Mouse (Mus musculus) neural tube, embryonic 13.5 days (tissue): ENCODE results near the gene Zfp638. TPM values are rescaled to one million over a fixed set of nuclear protein-coding genes. Genes with fewer than 3 reads are reported as not detected.
"Not testable (repeated sequence)": the region's sequence is repeated elsewhere in the genome, so short reads cannot be mapped to it uniquely, and the experiment has no call there.

Experiments used
- ATAC-seq: fragments of 200-750 bp; cut with Nextera tagmentation; 2 replicates; pipeline ENCODE4 v1.8.0; 2017; ENCODE audit warnings: low read depth, mild to moderate bottlenecking, moderate TSS enrichment, moderate library complexity
- H3K27ac ChIP-seq: fragments of 300-500 bp; sonication (generic); replicated peaks from 2 replicates; pipeline ENCODE4 v1.5.1; 2015; ENCODE audit warnings: moderate library complexity, mild to moderate bottlenecking, inconsistent platforms
- H3K27me3 ChIP-seq: fragments of 300-500 bp; sonication (generic); 2 replicates; pipeline ENCODE4 v1.6.1; 2015; ENCODE audit warnings: mild to moderate bottlenecking, inconsistent platforms
- H3K36me3 ChIP-seq: fragments of 300-500 bp; sonication (generic); 2 replicates; pipeline ENCODE4 v1.6.1; 2015; ENCODE audit warnings: mild to moderate bottlenecking, inconsistent platforms
- H3K4me1 ChIP-seq: fragments of 300-500 bp; sonication (generic); replicated peaks from 2 replicates; pipeline ENCODE4 v1.6.1; 2015; ENCODE audit warnings: inconsistent platforms
- H3K4me2 ChIP-seq: fragments of 300-500 bp; sonication (generic); 2 replicates; pipeline ENCODE4 v1.6.1; 2015; ENCODE audit warnings: inconsistent platforms, mild to moderate bottlenecking, moderate library complexity
- H3K4me3 ChIP-seq: fragments of 300-500 bp; sonication (generic); 2 replicates; pipeline ENCODE4 v1.5.1; 2015; ENCODE audit warnings: mild to moderate bottlenecking, inconsistent platforms
- H3K9ac ChIP-seq: fragments of 300-500 bp; sonication (generic); 2 replicates; pipeline ENCODE4 v1.6.1; 2015; ENCODE audit warnings: moderate library complexity, mild to moderate bottlenecking, inconsistent platforms
- H3K9me3 ChIP-seq: fragments of 300-500 bp; sonication (generic); 2 replicates; pipeline ENCODE4 v1.6.1; 2016; ENCODE audit warnings: inconsistent platforms
- WGBS: fragments of 180-500 bp; shearing (Covaris S2); methylation state at CpG from one replicate; pipeline ENCODE4 v1.1.7; 2015; 5-methylcytosine and 5-hydroxymethylcytosine counted together
- polyA plus RNA-seq: library from polyadenylated mRNA; unstranded; fragments of >200 nt; fragmentation: Nextera tagmentation; extraction: Ambion mirVana; gene quantifications from 2 replicates; pipeline ENCODE4 v1.2.1, GENCODE M21; 2015

Zfp638 gene
- 77.2 and 84.7 TPM in 2 replicates for polyA plus RNA-seq

DNA sequence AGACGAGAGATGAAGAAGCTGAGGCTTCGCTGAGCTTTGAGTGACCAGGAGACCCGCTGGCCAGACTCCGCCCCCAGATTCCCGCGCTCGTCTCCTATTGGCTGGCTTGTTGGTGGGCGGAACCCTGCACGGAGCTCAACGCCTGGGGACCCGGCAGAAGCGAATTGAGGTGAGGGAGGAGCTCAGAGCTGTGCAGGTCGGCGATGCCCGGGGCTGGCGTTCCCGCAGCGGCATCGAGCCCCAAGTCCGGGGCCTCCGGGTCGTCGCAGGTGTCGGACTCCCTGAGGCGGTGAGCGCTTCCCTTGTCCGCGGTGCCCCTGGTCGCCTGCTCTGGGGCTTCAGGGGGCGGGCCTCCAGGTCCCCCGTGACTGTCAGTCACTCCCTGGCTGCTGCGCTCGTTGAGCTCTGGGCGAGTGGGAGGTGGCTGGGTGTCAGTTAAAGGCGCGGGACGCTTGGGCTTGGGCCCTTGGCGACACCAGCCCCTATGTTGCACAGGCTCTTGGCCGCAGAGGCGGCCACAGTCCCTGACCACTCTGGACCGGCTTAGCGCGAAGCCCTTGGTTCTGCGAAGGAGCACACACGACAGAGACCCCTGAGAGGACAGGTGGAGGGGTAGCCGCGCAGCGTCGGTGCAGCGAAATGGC, at the start of gene Zfp638:
TSS of gene Zfp638 (plus strand) at position 156 of the 644 bp plus-strand sequence.
- Histone ChIP-seq H3K4me3 (peak within 1 kb of the TSS; percentile 73), H3K9me3 (no peaks in the 10 kb centered on the region), H3K4me1 (peaks cover 10% of the 10 kb centered on the region; the same call in 1 of the 2 replicates), H3K27ac (no peak within 1 kb of the TSS), H3K4me2 (peak within 1 kb of the TSS; percentile 98), H3K36me3 (no peaks in the 10 kb centered on the region), H3K9ac (peak within 1 kb of the TSS; percentile 74), H3K27me3 (peaks cover 15% of the 10 kb centered on the region)
- under 1% methylated on average over 50 of the region's 50 CpGs for WGBS
- peak; percentile 97 for ATAC-seq

DNA sequence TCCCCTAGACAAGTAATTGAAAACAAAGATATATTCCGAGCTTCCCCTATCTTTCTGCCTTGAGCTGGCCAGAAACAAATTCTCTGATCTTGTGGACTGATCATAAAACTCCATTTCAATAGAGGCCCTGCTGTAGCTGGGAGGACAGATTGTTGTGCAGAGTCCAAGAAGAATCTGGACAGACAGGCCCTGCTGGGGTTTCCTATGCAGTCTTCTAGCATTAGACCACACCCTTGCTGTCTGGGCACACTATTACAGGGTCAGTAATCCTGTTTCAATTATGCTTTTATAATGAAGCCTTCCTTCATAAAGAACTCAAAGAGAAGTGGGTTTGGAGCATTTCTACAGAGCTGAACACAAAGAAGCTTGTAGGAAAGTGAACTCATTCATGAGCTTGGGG, 47.9 kb upstream of the Zfp638 start:
- Histone ChIP-seq H3K9me3 (0 out of 2 replicates have a peak, but pooled peaks cover 12% of the 10 kb centered on the region), H3K9ac (no peak overlapping the region), H3K4me2 (no peak overlapping the region), H3K4me1 (peaks cover 4% of the 10 kb centered on the region), H3K27ac (no peak overlapping the region), H3K36me3 (peaks cover 34% of the 10 kb centered on the region), H3K27me3 (no peaks in the 10 kb centered on the region), H3K4me3 (no peak overlapping the region)
- 82% methylated on average over 1 of the region's 1 CpGs for WGBS
- no peak for ATAC-seq

DNA sequence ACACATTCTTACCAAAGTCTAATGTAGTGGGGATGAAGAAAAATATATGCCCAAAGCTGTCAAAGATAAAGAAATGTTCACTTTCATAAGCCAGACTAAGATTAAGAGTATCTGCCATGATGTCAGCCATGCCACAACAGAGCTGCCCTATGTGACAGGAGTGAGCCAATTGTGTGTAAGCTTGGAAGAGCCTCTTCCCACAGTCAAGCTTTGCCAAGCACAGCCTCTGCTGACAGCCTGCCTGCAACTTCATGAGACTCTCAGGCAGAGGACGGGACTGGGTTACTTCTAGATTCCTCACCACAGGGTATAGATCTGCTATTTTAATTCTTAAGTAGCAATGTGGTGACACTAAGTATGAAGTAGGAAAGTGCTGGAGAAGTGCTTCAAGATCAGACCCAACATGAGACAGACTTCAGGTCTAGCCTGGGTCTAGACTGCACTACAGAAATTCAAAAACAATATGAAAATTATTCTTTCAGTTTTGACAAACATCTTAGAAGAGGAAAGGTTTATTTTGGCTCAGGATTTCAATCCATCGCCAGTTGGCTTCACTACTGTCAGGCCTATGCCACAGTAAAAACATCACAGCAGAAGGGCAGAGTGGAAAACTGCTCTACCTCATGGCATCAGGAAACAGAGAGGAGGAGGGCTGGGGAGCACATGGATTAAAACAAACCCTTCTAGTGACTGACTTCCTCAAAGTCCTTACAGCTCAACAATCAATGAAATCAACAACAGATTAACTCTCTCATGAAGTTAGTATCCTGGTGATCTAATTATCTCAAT, 46.0 kb upstream of the Zfp638 start:
- no peak overlapping the region for H3K9ac ChIP-seq
- ATAC-seq, result no peak
- no peaks in the 10 kb centered on the region for H3K27me3 ChIP-seq
- 87% methylated on average over 2 of the region's 2 CpGs for WGBS
- H3K4me3 ChIP-seq, result no peak overlapping the region
- H3K27ac ChIP-seq, result no peak overlapping the region
- H3K4me2 ChIP-seq, result no peak overlapping the region
- H3K4me1 ChIP-seq, result peaks cover 4% of the 10 kb centered on the region
- 0 out of 2 replicates have a peak, but pooled peaks cover 12% of the 10 kb centered on the region for H3K9me3 ChIP-seq
- peaks cover 20% of the 10 kb centered on the region for H3K36me3 ChIP-seq

DNA sequence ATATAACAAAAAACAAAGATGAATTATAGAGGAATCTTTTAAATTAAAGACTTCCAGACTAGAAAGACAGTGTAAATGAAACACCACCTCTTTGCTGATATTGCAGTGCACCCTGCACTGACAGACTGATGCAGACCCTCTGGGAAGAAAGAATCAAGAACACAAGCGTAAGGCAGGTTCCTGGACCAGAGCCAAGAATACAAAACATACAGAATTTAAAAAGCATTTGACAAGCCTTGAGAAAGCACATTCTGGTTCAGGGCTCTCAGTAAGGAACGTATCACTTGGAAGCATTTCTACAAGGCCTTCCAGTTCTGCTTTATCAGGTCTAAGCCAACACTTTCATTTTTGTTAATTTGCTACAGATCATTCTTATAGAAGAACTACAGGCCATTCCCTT, 45.1 kb upstream of the Zfp638 start:
- WGBS, result 56% methylated on average over 2 of the region's 2 CpGs
- Histone ChIP-seq H3K4me3 (no peak overlapping the region), H3K9ac (no peak overlapping the region), H3K4me1 (peaks cover 4% of the 10 kb centered on the region), H3K9me3 (0 out of 2 replicates have a peak, but pooled peaks cover 10% of the 10 kb centered on the region), H3K27ac (no peak overlapping the region), H3K36me3 (peaks cover 13% of the 10 kb centered on the region; the same call in 1 of the 2 replicates), H3K27me3 (no peaks in the 10 kb centered on the region), H3K4me2 (no peak overlapping the region)
- no peak for ATAC-seq

DNA sequence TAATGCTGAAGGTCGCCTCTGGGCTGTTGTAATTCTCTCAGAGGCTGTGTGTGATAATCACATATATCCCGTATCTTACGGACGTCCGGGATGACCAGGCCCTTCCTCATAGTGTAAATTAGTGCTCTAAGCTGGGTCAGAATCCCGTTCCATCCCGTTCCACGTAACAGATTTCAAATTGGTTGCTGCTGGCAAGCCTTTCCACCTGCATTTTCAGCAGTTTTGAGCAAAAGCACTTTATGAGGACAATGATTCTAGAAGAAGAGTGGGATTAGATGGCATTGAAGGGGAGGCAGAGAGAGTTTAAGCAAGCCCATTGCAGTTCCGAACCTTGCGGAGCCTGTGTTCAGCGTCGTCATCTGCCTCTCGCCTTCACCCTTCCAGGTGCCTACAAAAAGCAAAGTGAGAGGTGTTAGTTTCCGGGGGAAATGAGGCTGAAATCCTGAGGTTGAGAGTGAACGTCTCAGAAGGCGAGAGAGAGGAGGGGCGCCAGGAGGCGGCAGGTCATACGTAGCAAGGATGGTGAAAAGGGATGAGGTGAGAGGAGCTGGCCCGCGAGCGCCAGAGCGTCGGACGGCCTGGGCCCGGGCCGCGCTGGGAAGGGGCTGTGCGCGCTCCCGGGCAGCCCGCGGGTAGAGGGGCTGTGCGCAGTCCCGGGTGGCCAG, 35.8 kb upstream of the Zfp638 start:
- peak; percentile 90 for ATAC-seq
- Histone ChIP-seq H3K9ac (peak overlapping the region; percentile 77), H3K9me3 (no peaks in the 10 kb centered on the region), H3K4me3 (peak overlapping the region; percentile 69), H3K27me3 (no peaks in the 10 kb centered on the region), H3K4me1 (peaks cover 23% of the 10 kb centered on the region), H3K36me3 (no peaks in the 10 kb centered on the region), H3K27ac (peak overlapping the region; percentile 93), H3K4me2 (peak overlapping the region; percentile 65)
- WGBS, result under 1% methylated on average over 35 of the region's 35 CpGs

DNA sequence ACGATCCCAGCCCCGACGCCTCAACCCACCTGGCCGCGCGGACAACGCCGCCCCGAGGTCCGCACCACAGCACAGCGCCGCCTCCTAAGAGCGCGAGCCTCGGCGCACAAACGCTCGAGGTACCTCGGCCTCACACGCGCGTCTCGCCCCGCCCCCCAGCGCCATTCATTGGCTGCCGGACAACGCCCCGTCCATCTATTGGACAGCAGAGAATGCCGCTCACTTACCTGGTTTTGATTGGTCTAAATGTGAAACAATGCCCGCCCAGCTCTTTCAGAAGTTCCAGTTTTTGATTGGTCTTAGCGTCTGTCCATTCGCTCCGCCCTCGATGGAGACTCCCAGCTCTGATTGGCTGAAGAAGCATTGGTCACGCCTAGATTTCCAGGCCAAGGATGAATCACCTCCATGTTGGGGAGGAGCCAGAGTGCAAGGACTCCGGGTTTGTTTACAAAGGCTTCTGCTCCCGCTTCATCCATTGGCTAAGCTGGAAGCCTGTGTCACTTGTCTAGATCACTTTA, 35.2 kb upstream of the Zfp638 start, which contains the start of gene Paip2b:
TSS of gene Paip2b (minus strand) at position 136 of the 518 bp plus-strand sequence.
- H3K4me2 ChIP-seq, result peak within 1 kb of the TSS; percentile 65

DNA sequence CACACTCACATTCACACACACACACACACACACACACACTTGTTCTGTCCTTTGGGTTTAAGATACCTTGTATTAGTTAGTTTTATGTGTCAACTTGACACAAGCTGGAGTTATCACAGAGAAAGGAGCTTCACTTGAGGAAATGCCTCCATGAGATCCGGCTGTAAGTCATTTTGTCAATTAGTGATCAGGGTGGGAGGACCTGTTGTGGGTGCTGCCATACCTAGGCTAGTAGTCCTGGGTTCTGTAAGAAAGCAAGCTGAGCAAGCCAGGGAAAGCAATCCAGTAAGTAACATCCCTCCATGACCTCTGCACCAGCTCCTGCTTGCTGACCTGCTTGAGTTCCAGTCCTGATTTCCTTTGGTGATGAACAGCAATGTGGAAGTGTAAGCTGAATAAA, 34.5 kb upstream of the Zfp638 start:
- peaks cover 23% of the 10 kb centered on the region for H3K4me1 ChIP-seq
- H3K27ac ChIP-seq, result peak overlapping the region; percentile 72; the same call in 1 of the 2 replicates
- not testable (repeated sequence) for ATAC-seq, H3K9me3 ChIP-seq, H3K36me3 ChIP-seq, H3K27me3 ChIP-seq
- peak overlapping the region; percentile 51; the same call in 1 of the 2 replicates for H3K9ac ChIP-seq
- peak overlapping the region; percentile 56 for H3K4me2 ChIP-seq
- WGBS, result 64% methylated on average over 1 of the region's 1 CpGs
- H3K4me3 ChIP-seq, result peak overlapping the region; percentile 30

More for the DNA sequence above, 35.2 kb upstream of the Zfp638 start, which contains the start of gene Paip2b:
- Histone ChIP-seq H3K9me3 (no peaks in the 10 kb centered on the region), H3K27ac (peak within 1 kb of the TSS; percentile 93), H3K27me3 (no peaks in the 10 kb centered on the region), H3K4me1 (peaks cover 23% of the 10 kb centered on the region), H3K4me3 (peak within 1 kb of the TSS; percentile 69), H3K36me3 (no peaks in the 10 kb centered on the region), H3K9ac (peak within 1 kb of the TSS; percentile 77)
- ATAC-seq, result peak; percentile 98
- under 1% methylated on average over 37 of the region's 37 CpGs for WGBS

DNA sequence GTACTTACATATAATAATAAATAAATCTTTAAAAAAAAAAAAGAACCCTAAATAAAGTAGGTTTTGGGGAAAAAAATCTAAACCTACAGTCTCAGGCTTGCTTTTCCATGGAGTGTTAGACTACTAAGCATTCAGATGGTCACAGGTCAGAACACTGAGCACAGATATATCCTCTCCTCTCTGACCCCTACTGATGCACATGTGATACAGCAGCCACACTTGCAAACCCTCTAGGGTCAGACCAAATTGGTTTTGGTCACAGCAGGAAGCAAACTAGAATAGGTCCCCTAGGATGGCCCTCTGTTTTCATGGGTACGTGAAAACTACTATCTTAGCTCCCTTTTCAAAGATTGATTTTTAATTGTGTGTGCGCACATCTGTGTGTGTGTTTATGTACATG, 30.1 kb upstream of the Zfp638 start:
- WGBS, result 76% methylated on average over 2 of the region's 2 CpGs
- ATAC-seq, result no peak
- no peaks in the 10 kb centered on the region for H3K9me3 ChIP-seq
- no peaks in the 10 kb centered on the region for H3K27me3 ChIP-seq
- H3K4me1 ChIP-seq, result 0 out of 2 replicates have a peak, but pooled peaks cover 5% of the 10 kb centered on the region
- no peak overlapping the region for H3K27ac ChIP-seq
- no peak overlapping the region for H3K9ac ChIP-seq
- no peaks in the 10 kb centered on the region for H3K36me3 ChIP-seq
- no peak overlapping the region for H3K4me2 ChIP-seq
- H3K4me3 ChIP-seq, result no peak overlapping the region

DNA sequence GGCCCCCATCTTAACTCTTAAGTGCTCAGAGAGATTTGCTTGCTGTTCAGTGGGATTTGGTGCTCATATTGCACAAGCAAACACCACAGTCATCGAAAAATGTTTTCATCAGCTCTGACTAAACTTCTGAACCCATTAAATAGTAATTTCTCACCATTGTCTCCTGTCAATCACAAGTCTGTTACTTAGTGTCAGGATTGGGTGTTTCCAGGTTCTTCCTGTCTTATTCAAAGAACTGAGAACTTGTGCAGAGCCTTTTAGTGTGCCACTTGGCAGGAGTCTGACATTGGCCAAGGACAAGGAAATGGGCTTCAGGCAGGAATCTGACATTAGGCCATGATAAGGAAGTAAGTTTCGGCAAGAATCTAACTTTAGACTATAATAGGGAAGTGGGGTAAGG, 28.9 kb upstream of the Zfp638 start:
- no peak overlapping the region for H3K9ac ChIP-seq

DNA sequence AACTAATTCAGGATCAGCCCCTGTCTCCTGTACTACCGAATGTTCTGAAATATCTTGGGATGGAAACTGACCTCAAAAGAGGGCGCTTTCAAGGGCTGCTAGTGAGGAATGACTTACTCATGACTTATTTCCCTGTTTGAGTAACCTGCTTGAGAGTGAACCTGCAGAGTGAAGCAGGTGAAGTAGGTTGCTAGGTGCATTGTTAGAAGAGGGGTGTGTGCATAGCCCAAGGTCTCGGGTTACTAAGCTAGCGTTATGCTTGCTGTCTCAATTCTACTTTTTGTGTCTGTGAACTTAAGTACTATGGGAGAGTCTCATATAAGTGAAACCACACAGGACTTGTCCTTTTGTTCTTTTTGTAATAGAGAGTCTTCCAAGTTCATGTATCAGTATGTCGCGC, 26.8 kb upstream of the Zfp638 start:
- Histone ChIP-seq H3K9ac (no peak overlapping the region), H3K27ac (no peak overlapping the region), H3K4me3 (no peak overlapping the region), H3K27me3 (no peaks in the 10 kb centered on the region), H3K36me3 (no peaks in the 10 kb centered on the region), H3K9me3 (no peaks in the 10 kb centered on the region), H3K4me2 (no peak overlapping the region), H3K4me1 (no peaks in the 10 kb centered on the region)
- ATAC-seq, result no peak
- WGBS, result 80% methylated on average over 6 of the region's 6 CpGs

More for the DNA sequence above, 28.9 kb upstream of the Zfp638 start:
- WGBS, result 95% methylated on average over 2 of the region's 2 CpGs
- Histone ChIP-seq H3K36me3 (no peaks in the 10 kb centered on the region), H3K4me1 (no peaks in the 10 kb centered on the region), H3K9me3 (no peaks in the 10 kb centered on the region), H3K27ac (no peak overlapping the region), H3K4me3 (no peak overlapping the region), H3K4me2 (no peak overlapping the region), H3K27me3 (no peaks in the 10 kb centered on the region)
- no peak for ATAC-seq

DNA sequence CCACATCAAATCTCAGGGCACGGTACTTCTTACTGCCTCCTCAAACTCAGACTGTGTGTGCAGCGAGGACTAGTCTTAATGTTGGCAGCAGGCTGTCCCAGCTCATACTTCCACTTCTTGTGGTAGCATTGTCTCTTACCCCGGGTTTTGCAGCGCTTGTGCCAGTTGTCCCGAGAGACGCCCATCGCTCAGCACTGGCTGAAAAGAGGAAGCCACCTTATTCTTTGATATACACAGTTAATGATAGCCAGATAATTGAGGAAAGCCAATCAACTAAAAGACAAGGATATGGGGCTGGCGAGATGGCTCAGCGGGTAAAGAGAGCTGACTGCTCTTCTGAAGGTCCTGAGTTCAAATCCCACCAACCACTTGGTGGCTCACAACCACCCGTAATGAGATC, 22.0 kb upstream of the Zfp638 start:
- H3K4me1 ChIP-seq, result no peaks in the 10 kb centered on the region

More for the DNA sequence above, 22.0 kb upstream of the Zfp638 start:
- Histone ChIP-seq H3K27me3 (no peaks in the 10 kb centered on the region), H3K9me3 (no peaks in the 10 kb centered on the region), H3K9ac (no peak overlapping the region), H3K4me2 (no peak overlapping the region), H3K4me3 (no peak overlapping the region), H3K36me3 (no peaks in the 10 kb centered on the region), H3K27ac (no peak overlapping the region)
- ATAC-seq, result no peak
- WGBS, result 93% methylated on average over 10 of the region's 10 CpGs
